Comparison of ENCODE assay signal across 8 mouse cellular contexts in the genomic region with DNA sequence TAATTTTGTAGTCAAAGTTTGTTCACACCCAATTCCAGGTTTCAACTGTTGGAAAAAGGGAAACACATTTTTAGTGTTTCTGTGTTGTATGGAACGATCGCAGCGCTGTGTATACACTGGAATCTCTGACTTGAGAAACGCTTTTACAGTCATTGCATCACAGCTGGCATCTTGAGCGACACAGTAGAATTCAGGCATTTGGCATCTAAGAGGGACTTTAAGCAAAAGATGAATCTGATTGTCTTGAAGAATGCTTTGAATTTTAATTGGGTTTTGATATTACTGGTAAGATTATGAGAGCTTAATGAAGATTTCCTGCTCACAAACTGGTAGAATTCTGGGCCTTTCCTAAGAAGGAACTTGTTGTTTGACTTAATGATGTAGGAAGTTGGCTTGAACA. TPM values are rescaled to one million over a fixed set of nuclear protein-coding genes. Genes with fewer than 3 reads are reported as not detected.
DNase-seq lines count a peak whose midpoint lies in the region; ATAC-seq and TF ChIP-seq lines count a peak whose summit lies in the region.

No protein-coding gene starts in this region.

- DNase-seq in adrenal gland, postnatal 14 days = peak; percentile 22
- DNase-seq in adrenal gland, postnatal 25 days = no peak
- peak; percentile 70 for DNase-seq in MEL (ENCODE audit: low read depth, low spot score)
- DNase-seq in hindbrain, embryonic 11.5 days (ENCODE audit: low spot score) = peak; percentile 3
- DNase-seq in lung, postnatal 36 days = peak; percentile 40
- DNase-seq in adrenal gland, postnatal 4 days (ENCODE audit: low spot score in 2 of 2) = no peak
- DNase-seq in ovary, postnatal 14 days (ENCODE audit: low spot score) = no peak

- no peak for ATAC-seq in hindbrain, embryonic 11.5 days (ENCODE audit: low FRiP score)
- no peak for ATAC-seq in megakaryocyte-erythroid progenitor cell, adult 5-6 weeks (replicated peaks; ENCODE audit: low FRiP score, low TSS enrichment, poor library complexity, severe bottlenecking)

- H3K4me2 ChIP-seq in hindbrain, embryonic 11.5 days (replicated peaks; ENCODE audit: low read depth, low read length) = peak overlapping the region; percentile 54

- H3K9me3 ChIP-seq in MEL (replicated peaks; ENCODE audit: insufficient read depth, low read length) = no peaks in the 10 kb centered on the region
- H3K9me3 ChIP-seq in hindbrain, embryonic 11.5 days (ENCODE audit: control insufficient read depth, low read length) = no peaks in the 10 kb centered on the region

- 0 out of 4 replicates have a peak, but pooled peaks of 1 of the 2 experiments have one; percentile 16 for TF ChIP-seq EP300 in MEL (IDR thresholded peaks at IDR 0.05; ENCODE audit: low read depth in 1 of 2, low read length in 2 of 2)

- no peak for TF ChIP-seq CTCF in MEL (IDR thresholded peaks at IDR 0.05 in 2 of 3, conservative IDR thresholded peaks at IDR 0.05 in 1 of 3; ENCODE audit: control insufficient read depth in 1 of 3, insufficient read depth in 1 of 3, low read depth in 2 of 3, low read length in 3 of 3, poor library complexity in 1 of 3, severe bottlenecking in 1 of 3)

- peak overlapping the region; percentile 78 for H3K27ac ChIP-seq in MEL (ENCODE audit: control insufficient read depth, low read depth, low read length)
- H3K27ac ChIP-seq in hindbrain, embryonic 11.5 days (ENCODE audit: low read depth, low read length) = no peak overlapping the region

- 43% methylated on average over 5 of the region's 5 CpGs for WGBS in hindbrain, embryonic 11.5 days

- TF ChIP-seq POLR2A in MEL (IDR thresholded peaks at IDR 0.05; ENCODE audit: control insufficient read depth in 1 of 2, insufficient read depth in 1 of 2, low read depth in 1 of 2, low read length in 2 of 2, poor library complexity in 1 of 2) = no peak

- H3K4me3 ChIP-seq in MEL (ENCODE audit: control insufficient read depth in 1 of 2, insufficient read depth in 1 of 2, low read depth in 2 of 2, low read length in 2 of 2) = peak overlapping the region; percentile 70 to 98
- H3K4me3 ChIP-seq in hindbrain, embryonic 11.5 days (ENCODE audit: low read depth, low read length) = peak overlapping the region; percentile 66

- peak overlapping the region; percentile 64 for H3K9ac ChIP-seq in MEL (ENCODE audit: control insufficient read depth, low read depth, low read length, poor library complexity, severe bottlenecking)
- peak overlapping the region; percentile 75 for H3K9ac ChIP-seq in hindbrain, embryonic 11.5 days (ENCODE audit: low read depth, low read length)

- H3K4me1 ChIP-seq in MEL (ENCODE audit: control insufficient read depth in 1 of 2, insufficient read depth in 2 of 2, low read length in 2 of 2) = peaks cover 20 to 21% of the 10 kb centered on the region in 2 experiments
- peaks cover 2% of the 10 kb centered on the region; the same call in 1 of the 2 replicates for H3K4me1 ChIP-seq in hindbrain, embryonic 11.5 days (replicated peaks; ENCODE audit: control insufficient read depth, insufficient read depth, low read length)

- H3K27me3 ChIP-seq in MEL (ENCODE audit: control insufficient read depth in 1 of 2, insufficient read depth in 2 of 2, low read length in 2 of 2) = no peaks in the 10 kb centered on the region
- H3K27me3 ChIP-seq in hindbrain, embryonic 11.5 days (ENCODE audit: control insufficient read depth, insufficient read depth, low read length) = no peaks in the 10 kb centered on the region

- peaks cover 0 to 44% of the 10 kb centered on the region in 2 experiments; a peak in 3 of 4 replicates for H3K36me3 ChIP-seq in MEL (ENCODE audit: control insufficient read depth in 1 of 2, insufficient read depth in 2 of 2, low read length in 2 of 2)
- no peaks in the 10 kb centered on the region for H3K36me3 ChIP-seq in hindbrain, embryonic 11.5 days (ENCODE audit: control insufficient read depth, insufficient read depth, low read length)

- H3K79me2 ChIP-seq in MEL (ENCODE audit: control insufficient read depth, insufficient read depth, low read length, poor library complexity) = peaks cover 33% of the 10 kb centered on the region

- no peak for TF ChIP-seq RAD21 in MEL (IDR thresholded peaks at IDR 0.05; ENCODE audit: low read depth, low read length)

TF ChIP-seq in MEL, 35 proteins besides CTCF, POLR2A, EP300 and RAD21:
- TF ChIP-seq MEF2A (IDR thresholded peaks at IDR 0.05; ENCODE audit: extremely low read depth, insufficient replicate concordance, low read depth, low read length, poor library complexity, severe bottlenecking) (no peak), USF2 (IDR thresholded peaks at IDR 0.05; ENCODE audit: borderline replicate concordance in 1 of 2, insufficient read depth in 1 of 2, low read depth in 1 of 2, low read length in 2 of 2) (no peak), CHD1 (IDR thresholded peaks at IDR 0.05; ENCODE audit: low read depth, low read length) (no peak; the same call in 1 of the 2 replicates), POLR2AphosphoS2 (IDR thresholded peaks at IDR 0.05; ENCODE audit: low read length) (no peak), CHD2 (IDR thresholded peaks at IDR 0.05; ENCODE audit: low read length) (no peak), SIN3A (IDR thresholded peaks at IDR 0.05; ENCODE audit: low read length) (peak; percentile 33)

RNA-seq across cellular contexts. Expression of a gene that starts 1.3 kb away (rescaled TPM):
- 142 and 148 TPM in 2 replicates for total RNA-seq in adrenal gland, postnatal 14 days (2021)
- 213 and 216 TPM in 2 replicates for total RNA-seq in adrenal gland, postnatal 25 days (2021)
- 95.1 and 98.4 TPM in 2 replicates for total RNA-seq in MEL (2012; rRNA removed)
- polyA plus RNA-seq in MEL (2012; ENCODE audit: insufficient read depth in 1 of 2, insufficient read length in 2 of 2, low read depth in 1 of 2, low replicate concordance in 2 of 2, missing spikeins in 1 of 2) = 10 to 100 TPM; 28.3 to 83.8 TPM
- polyA plus RNA-seq in hindbrain, embryonic 11.5 days (2014; fragmentation: Nextera tagmentation; extraction: Ambion mirVana) = 56.4 and 125 TPM in 2 replicates
- total RNA-seq in megakaryocyte-erythroid progenitor cell, adult 5-6 weeks (2014; fragmentation: Nextera tagmentation) = 189 and 227 TPM in 2 replicates
- total RNA-seq in megakaryocyte-erythroid progenitor cell, adult 5-6 weeks (2017) = 98.1 and 167 TPM in 2 replicates
- 100 to 1,000 TPM; 136 to 153 TPM for total RNA-seq in adrenal gland, postnatal 4 days (2021)

Comparison
In these comparisons a context has a peak if more than half of its experiments do, and no peak if none do; other contexts are left out.
1. DNase-seq: peak in adrenal gland, postnatal 14 days (single experiment), MEL (single experiment), hindbrain, embryonic 11.5 days (single experiment) and lung, postnatal 36 days (single experiment); none in adrenal gland, postnatal 25 days (single experiment), adrenal gland, postnatal 4 days (0 of 2) and ovary, postnatal 14 days (single experiment).